Mouse (Mus musculus) kidney, adult 2 months (tissue): ENCODE data around the gene Atl3.

Experiments used
- CTCF ChIP-seq: fragments of 200-500 bp; conservative IDR thresholded peaks from 2 replicates; pipeline ENCODE4 v1.5.1; 2011; ENCODE audit warnings: low read depth, mild to moderate bottlenecking, control low read depth, low read length, moderate library complexity, mixed read lengths; ENCODE audit not compliant: insufficient read depth, insufficient read length
- POLR2A ChIP-seq: fragments of 200-500 bp; IDR thresholded peaks from one replicate; pipeline ENCODE4 v1.6.1; 2011; ENCODE audit warnings: low read depth, low read length, control low read depth

DNA sequence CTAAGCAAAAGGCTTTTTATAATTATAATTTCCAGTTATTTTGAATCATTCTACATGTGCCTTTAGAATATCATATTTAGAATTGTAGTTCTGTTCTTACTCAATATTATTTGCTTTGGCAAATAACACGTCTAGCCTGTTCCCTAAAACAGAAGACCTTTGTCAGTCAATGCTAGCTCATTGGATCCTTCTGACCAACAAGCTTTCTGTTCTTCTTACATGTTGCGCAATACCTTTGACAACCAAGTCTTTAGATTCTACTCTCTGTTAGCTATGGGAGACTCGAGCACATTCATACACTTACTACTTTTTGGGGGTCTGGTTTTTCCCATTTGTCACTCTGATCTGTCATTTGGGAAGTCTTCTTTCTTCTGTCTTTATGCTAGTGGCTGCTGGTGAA lies 27.8 kb downstream of the Atl3 start:
- TF ChIP-seq CTCF, result no peak
- no peak for TF ChIP-seq POLR2A
